Mouse (Mus musculus) layer of hippocampus, postnatal 25 days (tissue): ENCODE data around the gene Tex21. TPM values are rescaled to one million over a fixed set of nuclear protein-coding genes. Genes with fewer than 3 reads are reported as not detected.

Source experiments
- total RNA-seq, 2 experiments: library from RNA; stranded (reverse); gene quantifications; 2 replicates each; pipeline ENCODE4 v1.2.3; 2021

The Tex21 gene
- total RNA-seq, 2 experiments from 2014 or later = not detected

Other genes starting within 250 kb of the Tex21 start
- gene Esr2, start 69.5 kb downstream of the Tex21 start, total RNA-seq = under 1 TPM; 0.28 to 0.37 TPM
- gene Mthfd1, start 8.6 kb upstream of the Tex21 start, total RNA-seq = 10 to 100 TPM; 41.1 to 44.9 TPM
- 10 to 100 TPM; 58.6 to 66.5 TPM for gene Akap5, start 78.1 kb upstream of the Tex21 start, total RNA-seq
- gene Zbtb25, start 122.9 kb upstream of the Tex21 start, total RNA-seq = 10 to 100 TPM; 20.2 to 21.4 TPM
- 1 to 10 TPM; 7.0 to 8.3 TPM for gene Zbtb1, start 123.5 kb upstream of the Tex21 start, total RNA-seq
- 100 to 1,000 TPM; 106 to 116 TPM for gene Hspa2, start 157.4 kb upstream of the Tex21 start, total RNA-seq
- gene Ppp1r36, start 170.8 kb upstream of the Tex21 start, total RNA-seq = 1 to 10 TPM in 1 of 2 experiments, under 1 TPM in 1; 0.92 to 1.5 TPM